Mouse (Mus musculus) heart, adult 2 months (tissue): ENCODE data around the gene Nav3. TPM values are rescaled to one million over a fixed set of nuclear protein-coding genes. Genes with fewer than 3 reads are reported as not detected.

Source experiments
- DNase-seq, 2 experiments: peaks; one replicate each; pipeline ENCODE4 v3.0.0; 2021
- H3K27ac ChIP-seq: fragments of 200-600 bp; 2 replicates; pipeline ENCODE4 v1.8.1; 2022
- H3K27me3 ChIP-seq: fragments of 200-500 bp; 2 replicates; pipeline ENCODE4 v1.6.1; 2012; ENCODE audit warnings: mild to moderate bottlenecking, low read length, inconsistent platforms, mixed read lengths; ENCODE audit not compliant: control insufficient read depth, insufficient read depth
- H3K36me3 ChIP-seq: fragments of 200-500 bp; 2 replicates; pipeline ENCODE4 v1.6.1; 2012; ENCODE audit warnings: low read length, inconsistent platforms; ENCODE audit not compliant: control insufficient read depth, insufficient read depth
- H3K4me1 ChIP-seq: fragments of 200-500 bp; 2 replicates; pipeline ENCODE4 v1.6.1; 2011; ENCODE audit warnings: low read length; ENCODE audit not compliant: control insufficient read depth, insufficient read depth
- H3K4me3 ChIP-seq: fragments of 200-600 bp; 2 replicates; pipeline ENCODE4 v1.8.1; 2022
- H3K79me2 ChIP-seq: fragments of 200-500 bp; replicated peaks from 2 replicates; pipeline ENCODE4 v1.6.1; 2012; ENCODE audit warnings: mild to moderate bottlenecking, inconsistent platforms, low read length, moderate library complexity, mixed read lengths; ENCODE audit not compliant: control insufficient read depth, insufficient read depth
- H3K9ac ChIP-seq: fragments of 200-500 bp; 2 replicates; pipeline ENCODE4 v1.6.1; 2012; ENCODE audit warnings: low read depth, mild to moderate bottlenecking, control low read depth, inconsistent platforms, low read length, mixed read lengths
- CTCF ChIP-seq: fragments of 200-600 bp; IDR thresholded peaks from 2 replicates; pipeline ENCODE4 v1.8.1; 2022; ENCODE audit warnings: antibody characterized with exemption, mild to moderate bottlenecking, moderate library complexity
- EP300 ChIP-seq: fragments of 200-500 bp; IDR thresholded peaks from 2 replicates; pipeline ENCODE4 v1.6.1; 2011; ENCODE audit warnings: low read depth, low read length, control low read depth; ENCODE audit not compliant: insufficient read depth
- POLR2A ChIP-seq: fragments of 200-500 bp; IDR thresholded peaks from 2 replicates; pipeline ENCODE4 v1.6.1; 2011; ENCODE audit warnings: mild to moderate bottlenecking, low read depth, low read length, control low read depth; ENCODE audit not compliant: insufficient read depth
- WGBS: fragments of 180-500 bp; shearing (Covaris S2); methylation state at CpG from one replicate; pipeline ENCODE4 v1.1.7; 2018; 5-methylcytosine and 5-hydroxymethylcytosine counted together
- intact Hi-C: fragments of 180-260 bp; cut with DNase I; formaldehyde crosslinking; loops from one replicate; pipeline ENCODE4 v1.15.1; 2025
- polyA plus RNA-seq: library from polyadenylated mRNA; depleted of rRNA; stranded (reverse); fragments of >200 nt; gene quantifications from 2 replicates; pipeline ENCODE4 v1.2.3, GENCODE M21; 2012
- total RNA-seq, 2 experiments: library from RNA; stranded (reverse); gene quantifications; 2 replicates each; pipeline ENCODE4 v1.2.3; 2021

The Nav3 gene
- total and polyA plus RNA-seq, 3 experiments, result 1.1 to 3.6 (median 2.0) TPM

- Histone ChIP-seq H3K4me3 (no peak overlapping the region), H3K9ac (no peak overlapping the region), H3K79me2 (no peaks in the 10 kb centered on the region), H3K36me3 (no peaks in the 10 kb centered on the region), H3K4me1 (peaks cover 2% of the 10 kb centered on the region; the same call in 1 of the 2 replicates), H3K27me3 (no peaks in the 10 kb centered on the region), H3K27ac (no peak overlapping the region)
- intact Hi-C loops, result no loop called here
- TF ChIP-seq CTCF (no peak), EP300 (no peak), POLR2A (no peak)
- DNase-seq, result no peak
- WGBS, result 76% methylated on average over 7 of the region's 7 CpGs
Measured at GRCm38 (mm10) chr10:110192026-110192805, 263.8 kb downstream of the Nav3 start.

GRCm38 (mm10) chr10:110186242-110186641, 269.8 kb downstream of the Nav3 start:
- intact Hi-C loops, result no loop called here
- no peak overlapping the region for H3K4me3 ChIP-seq
- no peaks in the 10 kb centered on the region for H3K36me3 ChIP-seq
- no peak overlapping the region for H3K9ac ChIP-seq
- 79% methylated on average over 1 of the region's 1 CpGs for whole genome bisulfite sequencing
- H3K27me3 ChIP-seq, result no peaks in the 10 kb centered on the region
- no peaks in the 10 kb centered on the region for H3K79me2 ChIP-seq
- H3K27ac ChIP-seq, result no peak overlapping the region
- no peak for TF ChIP-seq POLR2A
- DNase-seq, result no peak
- no peaks in the 10 kb centered on the region; the same call in 1 of the 2 replicates for H3K4me1 ChIP-seq

GRCm38 (mm10) chr10:110175874-110176273, 280.1 kb downstream of the Nav3 start:
- TF ChIP-seq POLR2A (no peak), CTCF (no peak), EP300 (no peak)
- H3K27me3 ChIP-seq, result no peaks in the 10 kb centered on the region
- H3K4me3 ChIP-seq, result no peak overlapping the region
- H3K79me2 ChIP-seq, result no peaks in the 10 kb centered on the region
- H3K36me3 ChIP-seq, result no peaks in the 10 kb centered on the region
- 83% methylated on average over 5 of the region's 5 CpGs for WGBS
- intact Hi-C loops, result no loop called here
- no peaks in the 10 kb centered on the region for H3K4me1 ChIP-seq
- no peak for DNase-seq
- H3K9ac ChIP-seq, result no peak overlapping the region
- H3K27ac ChIP-seq, result no peak overlapping the region

GRCm38 (mm10) chr10:110169416-110169815, 286.6 kb downstream of the Nav3 start:
- H3K9ac ChIP-seq, result no peak overlapping the region
- no peaks in the 10 kb centered on the region for H3K79me2 ChIP-seq
- TF ChIP-seq CTCF (no peak), EP300 (no peak), POLR2A (no peak)
- H3K36me3 ChIP-seq, result no peaks in the 10 kb centered on the region
- no peaks in the 10 kb centered on the region for H3K27me3 ChIP-seq
- DNase-seq, result no peak
- no peak overlapping the region for H3K27ac ChIP-seq
- no peak overlapping the region for H3K4me3 ChIP-seq
- WGBS, result 85% methylated on average over 6 of the region's 6 CpGs
- no peaks in the 10 kb centered on the region for H3K4me1 ChIP-seq
- intact Hi-C loops, result no loop called here

GRCm38 (mm10) chr10:110168892-110169291, 287.1 kb downstream of the Nav3 start:
- no peak overlapping the region for H3K4me3 ChIP-seq
- H3K36me3 ChIP-seq, result no peaks in the 10 kb centered on the region
- DNase-seq, result no peak
- H3K27me3 ChIP-seq, result no peaks in the 10 kb centered on the region
- H3K79me2 ChIP-seq, result no peaks in the 10 kb centered on the region
- no peak overlapping the region for H3K9ac ChIP-seq
- intact Hi-C loops, result no loop called here
- no peaks in the 10 kb centered on the region for H3K4me1 ChIP-seq
- WGBS, result 82% methylated on average over 2 of the region's 2 CpGs
- H3K27ac ChIP-seq, result no peak overlapping the region
- TF ChIP-seq POLR2A (no peak), EP300 (no peak)

GRCm38 (mm10) chr10:110162596-110162995, 293.4 kb downstream of the Nav3 start:
- intact Hi-C loops, result no loop called here
- H3K79me2 ChIP-seq, result no peaks in the 10 kb centered on the region
- H3K27ac ChIP-seq, result no peak overlapping the region
- peaks cover 1% of the 10 kb centered on the region; the same call in 1 of the 2 replicates for H3K4me1 ChIP-seq
- no peak overlapping the region for H3K9ac ChIP-seq
- no peaks in the 10 kb centered on the region for H3K27me3 ChIP-seq
- no peaks in the 10 kb centered on the region for H3K36me3 ChIP-seq
- TF ChIP-seq CTCF, result no peak
- no peak for TF ChIP-seq EP300
- TF ChIP-seq POLR2A, result no peak
- H3K4me3 ChIP-seq, result no peak overlapping the region
- DNase-seq, result no peak
